Mouse (Mus musculus) ES-E14 (cell line): Measurements from ENCODE around the gene Arhgap33.

Experiments
- CHD2 ChIP-seq: IDR thresholded peaks from 2 replicates; pipeline ENCODE4 v1.6.1; 2014; ENCODE audit warnings: mild to moderate bottlenecking, low read depth, low read length, inconsistent platforms
- HCFC1 ChIP-seq: IDR thresholded peaks from 2 replicates; pipeline ENCODE4 v1.6.1; 2012; ENCODE audit warnings: low read length, inconsistent platforms, borderline replicate concordance; ENCODE audit not compliant: insufficient read depth
- MAFK ChIP-seq: IDR thresholded peaks from 2 replicates; pipeline ENCODE4 v1.6.1; 2014; ENCODE audit warnings: mild to moderate bottlenecking, low read depth, low read length, inconsistent platforms; ENCODE audit not compliant: insufficient read depth
- ZC3H11A ChIP-seq: IDR thresholded peaks from 2 replicates; pipeline ENCODE4 v1.6.1; 2012; ENCODE audit warnings: low read depth, mild to moderate bottlenecking, inconsistent platforms, low read length, borderline replicate concordance
- ZNF384 ChIP-seq: IDR thresholded peaks from 2 replicates; pipeline ENCODE4 v1.6.1; 2012; ENCODE audit warnings: low read depth, low read length, inconsistent platforms

- TF ChIP-seq ZC3H11A (no peak), CHD2 (no peak), HCFC1 (no peak), MAFK (no peak), ZNF384 (no peak)
These were observed 10.4 kb downstream of the Arhgap33 start for GRCm38 (mm10) chr7:30524487-30524886.
